Mouse (Mus musculus) olfactory bulb, adult 2 months (tissue): ENCODE measurements at regions not wholly inside any gene's neighbourhood (a gene's known extent, or its start where the extent isn't known, plus 50 kb on each side); places are given as distances from the start of the nearest gene placed in this dataset.

Experiments
- CTCF ChIP-seq: fragments of 200-500 bp; IDR thresholded peaks from 2 replicates; pipeline ENCODE4 v1.5.1; 2012; ENCODE audit warnings: low read depth, mild to moderate bottlenecking, low read length, moderate library complexity; ENCODE audit not compliant: insufficient read depth
- POLR2A ChIP-seq: fragments of 200-500 bp; IDR thresholded peaks from 2 replicates; pipeline ENCODE4 v1.6.1; 2012; ENCODE audit warnings: mild to moderate bottlenecking, low read depth, low read length, moderate library complexity; ENCODE audit not compliant: insufficient read depth

GRCm38 (mm10) chr16:87022041-87022440, 331.9 kb upstream of the N6amt1 start:
- TF ChIP-seq CTCF: no peak
- TF ChIP-seq POLR2A: no peak
